Mouse (Mus musculus) stomach, embryonic 16.5 days (tissue): ENCODE measurements at regions not wholly inside any gene's neighbourhood (a gene's known extent, or its start where the extent isn't known, plus 50 kb on each side); places are given as distances from the start of the nearest gene placed in this dataset.

ENCODE experiments used
- ATAC-seq: fragments of 200-750 bp; cut with Nextera tagmentation; 2 replicates; pipeline ENCODE4 v1.8.0; 2017; ENCODE audit warnings: moderate number of reproducible peaks, moderate TSS enrichment; ENCODE audit not compliant: insufficient read depth, low FRiP score
- H3K27ac ChIP-seq: fragments of 300-500 bp; sonication (generic); 2 replicates; pipeline ENCODE4 v1.5.1; 2014; ENCODE audit warnings: low read length
- H3K27me3 ChIP-seq: fragments of 300-500 bp; sonication (generic); 2 replicates; pipeline ENCODE4 v1.6.1; 2014; ENCODE audit warnings: low read length, control low read depth, mixed read lengths; ENCODE audit not compliant: control insufficient read depth, insufficient read depth
- H3K36me3 ChIP-seq: fragments of 300-500 bp; sonication (generic); 2 replicates; pipeline ENCODE4 v1.6.1; 2014; ENCODE audit warnings: low read length; ENCODE audit not compliant: control insufficient read depth, insufficient read depth
- H3K4me1 ChIP-seq: fragments of 300-500 bp; sonication (generic); 2 replicates; pipeline ENCODE4 v1.6.1; 2014; ENCODE audit warnings: low read length, control low read depth, mixed read lengths; ENCODE audit not compliant: control insufficient read depth, insufficient read depth
- H3K4me2 ChIP-seq: fragments of 300-500 bp; sonication (generic); 2 replicates; pipeline ENCODE4 v1.6.1; 2014; ENCODE audit warnings: low read depth, low read length, mixed read lengths
- H3K4me3 ChIP-seq: fragments of 300-500 bp; sonication (generic); replicated peaks from 2 replicates; pipeline ENCODE4 v1.5.1; 2014; ENCODE audit warnings: mild to moderate bottlenecking, low read length
- H3K9ac ChIP-seq: fragments of 300-500 bp; sonication (generic); 2 replicates; pipeline ENCODE4 v1.6.1; 2014; ENCODE audit warnings: low read length
- H3K9me3 ChIP-seq: fragments of 300-500 bp; sonication (generic); replicated peaks from 2 replicates; pipeline ENCODE4 v1.6.1; 2016; ENCODE audit warnings: low read length, control low read depth; ENCODE audit not compliant: control insufficient read depth
- WGBS: fragments of 180-500 bp; shearing (Covaris S2); extraction: QIAGEN DNeasy Blood & Tissue Kit; methylation state at CpG from one replicate; pipeline ENCODE4 v1.1.7; 2014; 5-methylcytosine and 5-hydroxymethylcytosine counted together

DNA sequence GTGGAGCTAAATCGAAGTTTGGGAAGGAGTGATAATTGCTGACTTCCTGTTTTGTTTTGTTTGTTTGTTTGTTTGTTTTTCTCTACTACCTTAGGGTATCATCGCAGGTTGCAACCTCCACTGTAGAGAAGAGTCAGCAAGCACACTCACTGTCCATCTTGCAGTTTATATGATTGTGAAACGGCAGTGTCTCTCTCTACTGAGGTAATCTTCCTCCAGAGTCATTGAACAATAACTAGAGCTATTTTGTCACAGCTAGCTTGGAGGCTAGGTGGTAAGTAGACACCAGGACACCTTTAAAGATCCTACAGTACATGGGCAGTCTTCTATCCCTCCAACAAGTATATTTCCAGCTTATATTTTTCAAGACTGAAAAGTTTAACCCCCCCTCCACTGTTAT, 82.0 kb upstream of the Dazl start:
- 80% methylated on average over 3 of the region's 3 CpGs for WGBS
- H3K27me3 ChIP-seq: no peaks in the 10 kb centered on the region
- no peak for ATAC-seq
- no peaks in the 10 kb centered on the region for H3K36me3 ChIP-seq
- no peak overlapping the region for H3K9ac ChIP-seq
- no peak overlapping the region for H3K27ac ChIP-seq
- no peak overlapping the region for H3K4me3 ChIP-seq
- 0 out of 2 replicates have a peak, but pooled peaks cover 7% of the 10 kb centered on the region for H3K4me1 ChIP-seq
- no peaks in the 10 kb centered on the region for H3K9me3 ChIP-seq
- no peak overlapping the region for H3K4me2 ChIP-seq

DNA sequence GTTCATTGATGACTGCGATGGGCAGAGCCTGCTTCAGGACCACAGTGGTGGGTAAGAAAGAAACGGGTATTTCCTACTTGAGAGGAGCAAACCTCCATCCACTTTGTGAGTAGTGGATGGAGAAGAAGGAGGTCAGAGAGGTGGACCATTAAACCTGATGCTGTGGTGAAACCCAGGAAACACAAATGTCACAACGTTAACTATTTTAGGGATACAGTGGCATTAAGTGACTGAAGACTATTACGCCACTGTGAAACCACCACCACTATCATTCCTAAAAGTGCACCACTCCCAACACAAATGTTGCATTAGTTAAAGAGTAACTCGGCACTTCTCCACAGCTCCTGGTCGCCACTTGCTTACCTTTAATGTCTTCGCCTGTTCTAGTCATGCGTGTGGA, 83.3 kb upstream of the Dazl start:
- Histone ChIP-seq H3K4me3 (no peak overlapping the region), H3K36me3 (no peaks in the 10 kb centered on the region), H3K4me2 (no peak overlapping the region), H3K9me3 (no peaks in the 10 kb centered on the region), H3K27me3 (no peaks in the 10 kb centered on the region), H3K4me1 (no peaks in the 10 kb centered on the region), H3K9ac (no peak overlapping the region), H3K27ac (no peak overlapping the region)
- 77% methylated on average over 8 of the region's 8 CpGs for WGBS
- no peak for ATAC-seq

DNA sequence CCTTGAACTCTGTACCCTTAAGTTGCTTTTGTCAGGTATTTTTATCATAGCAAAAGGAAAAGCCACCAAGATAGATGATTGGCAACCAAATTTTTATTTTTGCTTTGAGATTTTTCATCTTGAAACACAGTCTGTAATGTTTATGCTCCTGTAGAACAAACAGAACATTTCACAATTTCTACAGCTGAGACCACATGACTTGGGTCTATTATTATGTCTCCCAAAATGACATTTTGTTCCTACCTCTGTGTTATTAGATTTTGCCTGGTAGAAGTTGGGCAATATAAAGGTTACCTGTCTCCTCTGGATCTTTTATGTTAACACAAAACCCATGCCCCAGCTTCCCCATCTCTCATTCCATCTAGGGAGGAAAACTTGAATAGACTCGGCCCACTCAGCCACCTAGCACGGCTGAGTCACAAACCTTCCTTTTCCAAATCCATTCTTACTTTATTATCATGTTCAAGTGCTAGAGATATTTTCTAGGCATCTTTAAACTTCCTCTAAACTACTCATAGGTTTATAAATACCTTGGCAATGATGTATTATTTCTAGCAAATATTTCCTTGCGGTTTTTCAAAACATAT, 84.8 kb upstream of the Dazl start:
- H3K27me3 ChIP-seq: no peaks in the 10 kb centered on the region
- H3K27ac ChIP-seq: no peak overlapping the region
- H3K4me1 ChIP-seq: no peaks in the 10 kb centered on the region
- ATAC-seq: no peak
- no peak overlapping the region for H3K9ac ChIP-seq
- H3K4me2 ChIP-seq: no peak overlapping the region
- no peaks in the 10 kb centered on the region for H3K36me3 ChIP-seq
- H3K4me3 ChIP-seq: no peak overlapping the region
- WGBS: 76% methylated on average over 3 of the region's 3 CpGs
- H3K9me3 ChIP-seq: no peaks in the 10 kb centered on the region

DNA sequence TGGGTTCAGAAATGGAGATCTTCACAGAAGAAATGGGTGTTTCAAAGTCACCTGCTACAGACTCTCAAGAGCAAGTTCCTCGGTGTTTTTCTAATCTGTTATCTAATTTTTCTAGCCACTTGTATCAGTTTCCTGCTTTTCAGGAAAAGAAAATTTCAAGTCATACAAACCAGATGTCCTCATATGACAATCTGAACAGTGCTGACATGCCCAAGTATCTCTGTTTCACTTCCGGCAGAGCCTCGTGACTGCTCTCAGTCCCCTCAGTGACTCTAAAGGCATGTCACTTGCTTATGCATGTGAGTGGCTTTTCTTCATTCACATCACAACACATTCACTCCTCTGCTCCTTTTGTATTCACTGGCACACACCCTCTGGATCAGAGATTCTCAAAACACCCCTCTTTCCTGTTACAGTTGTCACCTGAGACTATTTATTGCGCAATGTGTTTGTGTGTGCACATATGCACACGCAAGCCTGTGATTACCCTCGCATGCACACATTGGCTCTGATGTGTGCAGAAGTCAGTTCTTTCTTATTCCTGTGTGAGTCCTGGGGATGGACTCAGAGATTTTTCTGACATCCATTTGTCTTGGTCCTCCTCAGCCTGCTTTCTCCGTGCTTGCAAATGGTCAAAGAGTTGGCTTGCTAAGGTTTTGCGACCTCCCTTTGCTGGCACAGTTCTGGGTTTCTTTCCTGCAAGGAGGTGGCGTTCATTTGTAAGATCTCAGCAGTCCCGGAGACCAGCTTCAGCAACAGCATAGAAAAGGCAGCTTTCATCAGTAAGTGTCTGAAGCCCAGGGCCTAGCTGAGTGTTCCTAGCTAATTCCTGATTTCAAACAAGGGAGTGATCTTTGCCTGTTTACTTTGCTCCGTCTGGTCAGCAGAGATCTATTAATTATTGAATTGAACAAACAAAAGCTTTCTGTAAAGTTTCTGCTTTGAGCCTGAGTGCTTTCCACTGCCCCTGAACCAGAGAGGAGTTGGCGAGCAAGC, 95.6 kb upstream of the Dazl start:
- 48% methylated on average over 12 of the region's 12 CpGs for WGBS
- peaks cover 10% of the 10 kb centered on the region; the same call in 1 of the 2 replicates for H3K4me1 ChIP-seq
- H3K36me3 ChIP-seq: no peaks in the 10 kb centered on the region
- H3K9ac ChIP-seq: no peak overlapping the region
- no peak overlapping the region for H3K4me3 ChIP-seq
- H3K27me3 ChIP-seq: no peaks in the 10 kb centered on the region
- ATAC-seq: peak; percentile 84
- H3K27ac ChIP-seq: peak overlapping the region; percentile 34
- H3K4me2 ChIP-seq: no peak overlapping the region
- no peaks in the 10 kb centered on the region for H3K9me3 ChIP-seq

DNA sequence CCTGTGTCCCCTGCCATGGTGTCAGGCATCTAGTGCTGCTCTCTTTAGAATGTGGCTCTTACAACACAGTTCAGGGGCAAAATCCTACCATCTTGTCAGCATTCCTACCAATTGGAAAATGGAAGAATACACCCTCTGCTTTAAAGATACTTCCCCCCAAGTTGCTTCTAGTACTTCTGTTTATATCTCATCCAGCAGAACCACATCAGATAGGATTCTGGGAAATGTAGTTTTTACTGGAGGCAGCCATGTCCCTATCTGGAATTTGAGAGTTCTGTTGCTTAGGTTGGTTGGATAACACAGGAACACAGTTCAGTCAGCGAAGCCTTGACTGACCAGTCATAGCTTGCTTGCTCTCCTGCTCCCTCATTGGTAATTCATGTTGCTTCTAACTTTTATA, 96.7 kb upstream of the Dazl start:
- no peak overlapping the region for H3K4me2 ChIP-seq
- H3K36me3 ChIP-seq: no peaks in the 10 kb centered on the region
- no peaks in the 10 kb centered on the region for H3K27me3 ChIP-seq
- no peaks in the 10 kb centered on the region for H3K9me3 ChIP-seq
- H3K4me3 ChIP-seq: no peak overlapping the region
- H3K4me1 ChIP-seq: peaks cover 11% of the 10 kb centered on the region; the same call in 1 of the 2 replicates
- H3K9ac ChIP-seq: no peak overlapping the region
- WGBS: 77% methylated on average over 1 of the region's 1 CpGs
- no peak overlapping the region for H3K27ac ChIP-seq
- ATAC-seq: no peak

DNA sequence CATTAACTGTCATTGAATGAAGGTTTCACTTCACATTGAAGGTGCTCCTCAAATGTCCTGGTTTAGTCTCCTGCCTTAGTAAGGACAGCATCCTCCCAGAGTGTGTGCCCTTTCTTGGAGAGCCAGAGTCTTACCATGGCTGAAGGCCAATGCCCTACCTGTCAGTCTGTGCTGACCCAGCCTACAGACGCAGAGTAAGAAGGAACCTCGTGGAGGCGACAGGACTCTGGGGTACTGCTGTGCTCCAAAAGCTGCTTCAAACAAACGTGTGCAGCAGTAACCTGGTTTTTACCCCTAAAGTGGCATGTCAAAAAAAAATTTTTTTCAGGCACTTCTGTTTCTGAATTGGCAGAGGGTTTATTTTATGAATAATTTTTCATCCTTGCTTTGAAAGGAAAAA, 97.8 kb upstream of the Dazl start:
- no peak overlapping the region for H3K4me2 ChIP-seq
- no peak overlapping the region for H3K9ac ChIP-seq
- no peak for ATAC-seq
- WGBS: 78% methylated on average over 4 of the region's 4 CpGs
- no peaks in the 10 kb centered on the region for H3K27me3 ChIP-seq
- no peak overlapping the region for H3K4me3 ChIP-seq
- no peaks in the 10 kb centered on the region for H3K36me3 ChIP-seq
- H3K27ac ChIP-seq: no peak overlapping the region
- H3K4me1 ChIP-seq: peaks cover 11% of the 10 kb centered on the region; the same call in 1 of the 2 replicates
- H3K9me3 ChIP-seq: no peaks in the 10 kb centered on the region

DNA sequence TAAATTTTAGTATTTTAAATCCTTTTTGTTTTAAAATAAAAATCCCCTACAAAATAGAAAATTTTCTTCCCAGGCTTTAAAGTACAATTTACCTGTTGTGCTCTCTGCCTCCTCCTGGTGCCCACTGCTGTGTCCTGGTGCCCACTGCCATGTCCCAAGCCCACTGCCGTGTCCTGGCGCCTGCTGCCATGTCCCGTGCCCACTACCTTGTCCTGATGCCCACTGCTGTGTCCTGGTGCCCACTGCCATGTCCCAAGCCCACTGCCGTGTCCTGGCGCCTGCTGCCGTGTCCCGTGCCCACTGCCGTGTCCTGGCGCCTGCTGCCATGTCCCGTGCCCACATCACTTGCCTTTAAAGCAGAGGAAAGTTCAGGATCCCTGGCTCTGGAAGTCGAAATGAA, 98.6 kb upstream of the Dazl start:
- Histone ChIP-seq H3K4me2 (no peak overlapping the region), H3K9me3 (no peaks in the 10 kb centered on the region), H3K27me3 (no peaks in the 10 kb centered on the region), H3K36me3 (no peaks in the 10 kb centered on the region), H3K9ac (no peak overlapping the region), H3K4me1 (peaks cover 11% of the 10 kb centered on the region; the same call in 1 of the 2 replicates), H3K27ac (no peak overlapping the region), H3K4me3 (no peak overlapping the region)
- WGBS: 91% methylated on average over 11 of the region's 11 CpGs
- ATAC-seq: no peak

DNA sequence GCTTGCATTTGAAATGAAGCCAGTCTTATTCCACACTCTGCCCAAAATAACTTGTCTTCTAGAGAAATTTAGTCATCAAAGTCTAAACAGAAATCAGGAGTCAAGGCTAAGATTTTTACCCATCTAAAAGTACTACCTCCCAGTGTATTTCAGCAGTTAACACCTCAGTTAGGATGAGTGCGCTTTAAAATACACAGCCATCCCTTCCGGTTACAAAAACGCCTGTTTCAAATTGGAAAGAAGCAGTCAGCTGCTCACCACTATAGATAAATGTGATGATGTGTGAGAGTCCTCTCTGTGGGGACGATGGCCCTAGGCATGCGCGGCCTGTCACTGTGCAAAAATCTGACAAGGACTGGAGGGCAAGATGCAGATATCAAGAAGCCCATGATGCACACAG, 99.0 kb upstream of the Dazl start:
- no peak for ATAC-seq

DNA sequence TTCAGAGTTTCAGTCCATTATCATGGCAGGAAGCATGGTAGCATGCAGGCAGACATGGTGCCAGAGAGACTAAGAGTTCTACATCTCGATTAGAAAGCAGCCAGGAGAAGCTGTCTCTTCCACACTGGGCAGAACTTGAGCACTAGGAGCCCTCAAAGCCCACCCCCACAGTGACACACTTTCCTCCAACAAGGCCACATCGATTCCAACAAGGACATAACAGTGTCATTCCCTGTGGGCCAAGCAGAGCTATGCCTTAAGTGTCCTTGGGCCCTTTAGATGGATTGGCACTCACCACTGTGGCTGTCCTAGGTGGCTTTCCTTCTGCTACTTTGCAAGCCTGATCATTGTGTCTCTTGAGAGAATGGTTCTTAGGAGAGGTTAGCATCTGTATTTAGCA, 99.5 kb upstream of the Dazl start:
- H3K27ac ChIP-seq: no peak overlapping the region
- peaks cover 11% of the 10 kb centered on the region; the same call in 1 of the 2 replicates for H3K4me1 ChIP-seq
- H3K9ac ChIP-seq: no peak overlapping the region
- no peak overlapping the region for H3K4me2 ChIP-seq
- no peak overlapping the region for H3K4me3 ChIP-seq
- H3K9me3 ChIP-seq: no peaks in the 10 kb centered on the region
- no peak for ATAC-seq
- H3K36me3 ChIP-seq: no peaks in the 10 kb centered on the region
- 80% methylated on average over 2 of the region's 2 CpGs for WGBS
- H3K27me3 ChIP-seq: no peaks in the 10 kb centered on the region

More for the DNA sequence above, 99.0 kb upstream of the Dazl start:
- Histone ChIP-seq H3K9me3 (no peaks in the 10 kb centered on the region), H3K4me3 (no peak overlapping the region), H3K36me3 (no peaks in the 10 kb centered on the region), H3K27me3 (no peaks in the 10 kb centered on the region), H3K4me1 (peaks cover 11% of the 10 kb centered on the region; the same call in 1 of the 2 replicates), H3K4me2 (no peak overlapping the region), H3K9ac (no peak overlapping the region), H3K27ac (no peak overlapping the region)
- WGBS: 89% methylated on average over 6 of the region's 6 CpGs
